Mouse (Mus musculus) stomach, postnatal 0 days (tissue): Measurements from ENCODE around the gene 5530401A14Rik.

Experiments used
- CTCF ChIP-seq: IDR thresholded peaks from 2 replicates; pipeline ENCODE4 v1.5.1; 2016; ENCODE audit warnings: antibody characterized with exemption, low read depth, mild to moderate bottlenecking, moderate library complexity
- EP300 ChIP-seq: optimal IDR thresholded peaks from 2 replicates; pipeline ENCODE3; 2016; ENCODE audit warnings: antibody characterized with exemption

- TF ChIP-seq CTCF (no peak), EP300 (no peak)
These were observed 11.2 kb downstream of the 5530401A14Rik start for GRCm38 (mm10) chr11:81871506-81872213.
